Mouse (Mus musculus): ENCODE measurements at regions not wholly inside any gene's neighbourhood (a gene's known extent, or its start where the extent isn't known, plus 50 kb on each side); places are given as distances from the start of the nearest gene placed in this dataset.

GRCm38 (mm10) chrX:130525770-130526169 lies 776.2 kb downstream of the Diaph2 start:
- TF ChIP-seq CTCF (IDR thresholded peaks at IDR 0.05; ENCODE audit: low read depth) (no peak), EP300 (optimal IDR thresholded peaks at IDR 0.05) (no peak)
